Mouse (Mus musculus) left cerebral cortex, adult 11 months (tissue): ENCODE measurements around the gene Lax1.

Experiments used
- DNase-seq: peaks from one replicate; pipeline ENCODE4 v3.0.0; 2022; ENCODE audit warnings: low spot score

The Lax1 gene

GRCm38 (mm10) chr1:133632168-133632567 is 57.7 kb downstream of the Lax1 start:
- DNase-seq = no peak
